Mouse (Mus musculus): ENCODE data around the gene Slfn2. TPM values are rescaled to one million over a fixed set of nuclear protein-coding genes. Genes with fewer than 3 reads are reported as not detected.

Slfn2 gene
- polyA plus RNA-seq, 1 experiment, result 0.27 TPM

DNA sequence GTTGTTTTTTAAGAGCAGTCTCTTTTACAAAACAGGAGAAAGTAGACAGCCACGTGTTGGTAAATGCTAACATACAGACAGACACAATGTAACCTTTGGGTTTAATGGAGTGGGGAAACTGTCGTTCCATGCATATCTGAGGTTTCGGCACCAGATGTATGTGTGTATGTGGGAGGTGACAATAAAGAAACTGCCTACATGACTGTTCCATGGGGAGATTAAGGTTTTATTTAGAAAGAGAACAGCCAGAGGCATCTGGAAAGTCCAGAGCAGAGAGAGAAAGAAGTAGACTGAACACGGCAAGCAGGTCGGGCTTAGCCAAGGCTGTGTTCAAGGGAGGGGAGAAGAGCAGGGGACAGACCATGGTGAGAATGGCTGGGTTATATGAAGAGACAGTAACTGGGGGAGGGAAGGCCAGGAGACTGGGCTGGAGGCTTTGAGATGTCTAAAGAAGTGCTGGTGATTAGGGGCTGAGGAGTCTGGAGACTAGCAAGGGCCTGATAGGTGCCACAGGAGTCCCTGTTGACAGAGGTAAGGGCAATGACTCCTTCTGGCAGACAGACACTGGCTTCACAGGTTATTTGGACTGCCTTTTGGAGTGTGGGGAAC is 4.4 kb upstream of the Slfn2 start:
- no peaks in the 10 kb centered on the region for H3K36me3 ChIP-seq (ENCODE audit: control insufficient read depth, insufficient read depth)
- H3K79me3 ChIP-seq (ENCODE audit: low read depth), result no peaks in the 10 kb centered on the region
- H3ac ChIP-seq (ENCODE audit: control insufficient read depth, insufficient read length, low read depth), result no peak overlapping the region
- no peaks in the 10 kb centered on the region for H3K27me3 ChIP-seq (ENCODE audit: control insufficient read depth, insufficient read depth, insufficient read length)
- TF ChIP-seq MYOG (IDR thresholded peaks at IDR 0.05; ENCODE audit: control insufficient read depth, extremely low read depth, insufficient read length), result no peak
- TF ChIP-seq CTCF (IDR thresholded peaks at IDR 0.05; ENCODE audit: control insufficient read depth, insufficient read depth, insufficient read length), result no peak
- no peak for TF ChIP-seq CEBPB (IDR thresholded peaks at IDR 0.05; ENCODE audit: low read depth)
- no peak for TF ChIP-seq MYOD1 (IDR thresholded peaks at IDR 0.05; ENCODE audit: control insufficient read depth, insufficient read length, low read depth)
- TF ChIP-seq USF1 (IDR thresholded peaks at IDR 0.05; ENCODE audit: low read depth), result no peak
- no peaks in the 10 kb centered on the region for H3K79me2 ChIP-seq (ENCODE audit: control insufficient read depth, insufficient read depth)
- no peak overlapping the region for H3K4me3 ChIP-seq (ENCODE audit: insufficient read depth, poor library complexity, severe bottlenecking)

- Histone ChIP-seq H3ac (ENCODE audit: control insufficient read depth, insufficient read length, low read depth) (no peak overlapping the region), H3K79me3 (ENCODE audit: low read depth) (no peaks in the 10 kb centered on the region), H3K27me3 (ENCODE audit: control insufficient read depth, insufficient read depth, insufficient read length) (no peaks in the 10 kb centered on the region), H3K4me3 (ENCODE audit: insufficient read depth, poor library complexity, severe bottlenecking) (no peak overlapping the region), H3K79me2 (ENCODE audit: control insufficient read depth, insufficient read depth) (no peaks in the 10 kb centered on the region), H3K36me3 (ENCODE audit: control insufficient read depth, insufficient read depth) (no peaks in the 10 kb centered on the region)
- TF ChIP-seq MYOG (IDR thresholded peaks at IDR 0.05; ENCODE audit: control insufficient read depth, extremely low read depth, insufficient read length) (no peak), USF1 (IDR thresholded peaks at IDR 0.05; ENCODE audit: low read depth) (no peak), MYOD1 (IDR thresholded peaks at IDR 0.05; ENCODE audit: control insufficient read depth, insufficient read length, low read depth) (no peak), MAX (IDR thresholded peaks at IDR 0.05) (no peak), CTCF (IDR thresholded peaks at IDR 0.05; ENCODE audit: control insufficient read depth, insufficient read depth, insufficient read length) (no peak)
Observed at GRCm38 (mm10) chr11:83061806-83062205, 3.1 kb upstream of the Slfn2 start.

DNA sequence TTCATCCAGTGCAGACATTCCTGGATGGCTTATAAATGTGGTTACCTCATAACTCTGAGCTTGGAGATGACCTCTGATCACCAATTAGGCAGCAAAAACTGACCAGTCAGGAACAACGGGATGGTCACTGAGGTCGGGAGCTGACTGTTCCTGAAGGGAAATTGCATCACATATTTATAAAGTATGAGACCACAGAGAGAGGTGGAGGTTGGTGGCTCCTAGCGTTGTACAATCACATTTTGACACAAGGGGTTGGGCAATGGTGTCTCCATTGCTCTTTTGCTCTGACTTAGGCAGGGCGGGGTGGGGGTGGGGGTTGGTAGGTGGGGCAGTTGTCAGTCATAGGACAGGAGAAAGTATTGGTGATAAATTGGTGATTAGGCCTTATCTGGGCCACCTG is 1.8 kb upstream of the Slfn2 start:
- no peak overlapping the region for H3ac ChIP-seq (ENCODE audit: control insufficient read depth, insufficient read length, low read depth)
- no peaks in the 10 kb centered on the region for H3K27me3 ChIP-seq (ENCODE audit: control insufficient read depth, insufficient read depth, insufficient read length)
- no peaks in the 10 kb centered on the region for H3K79me3 ChIP-seq (ENCODE audit: low read depth)
- TF ChIP-seq CEBPB (IDR thresholded peaks at IDR 0.05; ENCODE audit: low read depth) (no peak), MYOG (IDR thresholded peaks at IDR 0.05; ENCODE audit: control insufficient read depth, extremely low read depth, insufficient read length) (no peak), CTCF (IDR thresholded peaks at IDR 0.05; ENCODE audit: control insufficient read depth, insufficient read depth, insufficient read length) (no peak), FOSL1 (IDR thresholded peaks at IDR 0.05; ENCODE audit: insufficient read depth, low read length, poor library complexity, severe bottlenecking) (no peak), MAX (IDR thresholded peaks at IDR 0.05) (no peak), MYOD1 (IDR thresholded peaks at IDR 0.05; ENCODE audit: control insufficient read depth, insufficient read length, low read depth) (no peak), USF1 (IDR thresholded peaks at IDR 0.05; ENCODE audit: low read depth) (no peak)
- H3K79me2 ChIP-seq (ENCODE audit: control insufficient read depth, insufficient read depth), result no peaks in the 10 kb centered on the region
- H3K4me3 ChIP-seq (ENCODE audit: insufficient read depth, poor library complexity, severe bottlenecking), result no peak overlapping the region
- H3K36me3 ChIP-seq (ENCODE audit: control insufficient read depth, insufficient read depth), result no peaks in the 10 kb centered on the region

- H3K36me3 ChIP-seq (ENCODE audit: control insufficient read depth, insufficient read depth), result no peaks in the 10 kb centered on the region
- TF ChIP-seq MYOD1 (IDR thresholded peaks at IDR 0.05; ENCODE audit: control insufficient read depth, insufficient read length, low read depth) (no peak), CEBPB (IDR thresholded peaks at IDR 0.05; ENCODE audit: low read depth) (no peak), MAX (IDR thresholded peaks at IDR 0.05) (no peak), USF1 (IDR thresholded peaks at IDR 0.05; ENCODE audit: low read depth) (no peak), FOSL1 (IDR thresholded peaks at IDR 0.05; ENCODE audit: insufficient read depth, low read length, poor library complexity, severe bottlenecking) (no peak), CTCF (IDR thresholded peaks at IDR 0.05; ENCODE audit: control insufficient read depth, insufficient read depth, insufficient read length) (no peak), MYOG (IDR thresholded peaks at IDR 0.05; ENCODE audit: control insufficient read depth, extremely low read depth, insufficient read length) (no peak)
Observed at GRCm38 (mm10) chr11:83063941-83064349, 967 bp upstream of the Slfn2 start.

GRCm38 (mm10) chr11:83065441-83066344 is 781 bp downstream of the Slfn2 start:
- H3K27me3 ChIP-seq (ENCODE audit: control insufficient read depth, insufficient read depth, insufficient read length), result no peaks in the 10 kb centered on the region
- no peak overlapping the region for H3ac ChIP-seq (ENCODE audit: control insufficient read depth, insufficient read length, low read depth)
- TF ChIP-seq MYOD1 (IDR thresholded peaks at IDR 0.05; ENCODE audit: control insufficient read depth, insufficient read length, low read depth) (no peak), MAX (IDR thresholded peaks at IDR 0.05) (no peak), MYOG (IDR thresholded peaks at IDR 0.05; ENCODE audit: control insufficient read depth, extremely low read depth, insufficient read length) (no peak), CTCF (IDR thresholded peaks at IDR 0.05; ENCODE audit: control insufficient read depth, insufficient read depth, insufficient read length) (no peak), FOSL1 (IDR thresholded peaks at IDR 0.05; ENCODE audit: insufficient read depth, low read length, poor library complexity, severe bottlenecking) (no peak), CEBPB (IDR thresholded peaks at IDR 0.05; ENCODE audit: low read depth) (no peak), USF1 (IDR thresholded peaks at IDR 0.05; ENCODE audit: low read depth) (no peak)
- H3K79me2 ChIP-seq (ENCODE audit: control insufficient read depth, insufficient read depth), result no peaks in the 10 kb centered on the region
- H3K79me3 ChIP-seq (ENCODE audit: low read depth), result no peaks in the 10 kb centered on the region
- no peaks in the 10 kb centered on the region for H3K36me3 ChIP-seq (ENCODE audit: control insufficient read depth, insufficient read depth)
- no peak overlapping the region for H3K4me3 ChIP-seq (ENCODE audit: insufficient read depth, poor library complexity, severe bottlenecking)

More at GRCm38 (mm10) chr11:83063941-83064349, 967 bp upstream of the Slfn2 start:
- Histone ChIP-seq H3K79me2 (ENCODE audit: control insufficient read depth, insufficient read depth) (no peaks in the 10 kb centered on the region), H3K79me3 (ENCODE audit: low read depth) (no peaks in the 10 kb centered on the region), H3K27me3 (ENCODE audit: control insufficient read depth, insufficient read depth, insufficient read length) (no peaks in the 10 kb centered on the region), H3K4me3 (ENCODE audit: insufficient read depth, poor library complexity, severe bottlenecking) (no peak overlapping the region), H3ac (ENCODE audit: control insufficient read depth, insufficient read length, low read depth) (no peak overlapping the region)
